Mouse (Mus musculus): ENCODE data around the gene Fn3krp. TPM values are rescaled to one million over a fixed set of nuclear protein-coding genes. Genes with fewer than 3 reads are reported as not detected.

Gene Fn3krp
- 4.4 and 6.0 TPM in 2 replicates for polyA plus RNA-seq (2015; fragmentation: Nextera tagmentation; extraction: Ambion mirVana)

DNA sequence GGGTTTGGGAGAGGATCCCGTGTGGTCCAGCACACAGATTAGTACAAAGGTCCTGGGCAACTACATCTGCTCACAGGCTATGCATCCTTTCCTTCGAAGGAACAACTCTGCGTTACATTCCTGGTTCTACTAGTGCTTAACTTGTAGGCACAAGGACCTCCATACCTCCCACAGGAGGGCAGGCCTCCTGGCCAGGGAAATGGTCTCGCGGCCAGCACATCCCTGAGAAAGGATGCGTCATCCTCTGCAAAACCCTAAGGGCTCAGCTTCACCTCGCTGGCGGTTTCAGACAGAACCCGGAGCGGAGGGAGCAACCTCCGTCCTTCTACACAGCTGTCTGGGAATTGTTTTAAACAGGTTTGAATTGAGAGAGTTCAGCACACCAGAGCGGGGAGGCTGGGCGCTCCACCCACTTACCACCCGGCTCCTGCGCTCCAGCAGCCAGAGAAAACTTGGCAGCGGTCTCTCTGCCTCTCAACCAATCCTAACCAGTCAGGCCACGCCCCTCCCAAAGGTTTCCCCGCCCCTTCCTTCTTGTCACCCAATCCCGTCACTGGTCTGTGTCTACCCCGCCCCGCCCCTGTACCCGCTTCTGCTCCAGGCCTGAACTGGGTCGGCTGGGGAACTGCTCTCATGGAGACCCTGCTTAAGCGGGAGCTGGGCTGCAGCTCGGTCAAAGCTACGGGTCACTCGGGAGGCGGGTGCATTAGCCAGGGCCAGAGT lies at the start of gene Fn3krp:
Gene Fn3krp (plus strand): TSS at position 572 of the 723 bp plus-strand sequence.
- Histone ChIP-seq H3K27ac (ENCODE audit: low read length) (peak within 1 kb of the TSS; percentile 85), H3K4me3 (ENCODE audit: low read length) (peak within 1 kb of the TSS; percentile 78), H3K4me2 (ENCODE audit: low read depth, low read length) (peak within 1 kb of the TSS; percentile 88), H3K9me3 (replicated peaks; ENCODE audit: control insufficient read depth, low read length) (no peaks in the 10 kb centered on the region), H3K36me3 (ENCODE audit: control insufficient read depth, insufficient read depth) (no peaks in the 10 kb centered on the region), H3K4me1 (ENCODE audit: control insufficient read depth, insufficient read depth, low read length) (peaks cover 12% of the 10 kb centered on the region), H3K9ac (ENCODE audit: low read length) (peak within 1 kb of the TSS; percentile 84), H3K27me3 (ENCODE audit: control insufficient read depth, insufficient read depth, low read length) (no peaks in the 10 kb centered on the region)
- peak; percentile 100 for ATAC-seq (replicated peaks; ENCODE audit: extremely low read depth, insufficient read depth, low FRiP score)
- 1% methylated on average over 28 of the region's 28 CpGs for whole genome bisulfite sequencing

DNA sequence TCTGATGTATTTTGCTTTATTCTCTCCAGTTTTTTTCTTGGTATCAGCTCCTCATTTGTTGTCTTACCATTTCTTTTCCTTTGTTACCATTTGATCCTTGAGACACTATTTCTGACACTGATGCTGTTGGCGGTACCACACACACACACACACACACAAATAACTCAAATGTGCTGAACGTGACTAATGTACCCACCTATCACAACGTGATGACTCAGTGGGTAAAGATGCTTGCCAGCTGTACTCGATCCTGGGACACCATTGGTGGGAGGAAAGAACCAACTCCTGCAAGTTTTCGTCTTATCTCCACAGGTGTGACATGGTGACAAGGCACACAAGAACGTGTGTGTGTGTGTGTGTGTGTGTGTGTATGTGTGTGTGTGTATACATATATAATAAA lies 47.9 kb upstream of the Fn3krp start:
- H3K9ac ChIP-seq (ENCODE audit: low read length), result no peak overlapping the region
- H3K4me3 ChIP-seq (ENCODE audit: low read length), result no peak overlapping the region
- no peaks in the 10 kb centered on the region; the same call in 1 of the 2 replicates for H3K9me3 ChIP-seq (replicated peaks; ENCODE audit: control insufficient read depth, low read length)
- H3K27ac ChIP-seq (ENCODE audit: low read length), result no peak overlapping the region
- no peak for ATAC-seq (replicated peaks; ENCODE audit: extremely low read depth, insufficient read depth, low FRiP score)
- H3K27me3 ChIP-seq (ENCODE audit: control insufficient read depth, insufficient read depth, low read length), result no peaks in the 10 kb centered on the region
- H3K4me1 ChIP-seq (ENCODE audit: control insufficient read depth, insufficient read depth, low read length), result no peaks in the 10 kb centered on the region
- no peaks in the 10 kb centered on the region for H3K36me3 ChIP-seq (ENCODE audit: control insufficient read depth, insufficient read depth)
- H3K4me2 ChIP-seq (ENCODE audit: low read depth, low read length), result no peak overlapping the region
- WGBS, result 54% methylated on average over 6 of the region's 6 CpGs

DNA sequence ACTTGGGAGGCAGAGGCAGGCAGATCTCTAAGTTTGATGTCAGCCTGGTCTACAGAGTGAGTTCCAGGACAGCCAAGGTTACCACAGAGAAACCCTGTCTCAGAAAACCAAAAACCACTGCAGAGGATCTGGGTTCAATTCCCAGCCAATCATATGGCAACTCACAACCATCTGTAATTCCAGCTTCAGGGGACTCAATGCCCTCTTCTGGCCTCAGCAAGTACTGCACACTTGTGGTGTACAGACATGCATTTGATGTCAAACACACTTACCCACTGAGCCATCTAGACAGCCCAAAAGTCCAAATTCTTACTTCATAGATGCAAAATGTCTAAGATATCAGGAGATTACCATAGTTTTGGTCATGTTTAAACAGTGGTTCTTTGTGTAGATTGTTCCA lies 42.6 kb upstream of the Fn3krp start:
- Histone ChIP-seq H3K4me3 (ENCODE audit: low read length) (no peak overlapping the region), H3K27ac (ENCODE audit: low read length) (no peak overlapping the region), H3K4me2 (ENCODE audit: low read depth, low read length) (no peak overlapping the region), H3K9me3 (replicated peaks; ENCODE audit: control insufficient read depth, low read length) (peaks cover 3% of the 10 kb centered on the region; the same call in 1 of the 2 replicates), H3K4me1 (ENCODE audit: control insufficient read depth, insufficient read depth, low read length) (no peaks in the 10 kb centered on the region), H3K27me3 (ENCODE audit: control insufficient read depth, insufficient read depth, low read length) (no peaks in the 10 kb centered on the region), H3K9ac (ENCODE audit: low read length) (no peak overlapping the region), H3K36me3 (ENCODE audit: control insufficient read depth, insufficient read depth) (no peaks in the 10 kb centered on the region)
- ATAC-seq (replicated peaks; ENCODE audit: extremely low read depth, insufficient read depth, low FRiP score), result no peak

GRCm38 (mm10) chr11:121380294-121380693 lies 40.9 kb upstream of the Fn3krp start:
- Histone ChIP-seq H3K4me1 (ENCODE audit: control insufficient read depth, insufficient read depth, low read length) (no peaks in the 10 kb centered on the region), H3K4me2 (ENCODE audit: low read depth, low read length) (no peak overlapping the region), H3K27ac (ENCODE audit: low read length) (no peak overlapping the region), H3K27me3 (ENCODE audit: control insufficient read depth, insufficient read depth, low read length) (no peaks in the 10 kb centered on the region), H3K4me3 (ENCODE audit: low read length) (no peak overlapping the region), H3K9ac (ENCODE audit: low read length) (no peak overlapping the region), H3K36me3 (ENCODE audit: control insufficient read depth, insufficient read depth) (no peaks in the 10 kb centered on the region), H3K9me3 (replicated peaks; ENCODE audit: control insufficient read depth, low read length) (peaks cover 3% of the 10 kb centered on the region; the same call in 1 of the 2 replicates)
- no peak for ATAC-seq (replicated peaks; ENCODE audit: extremely low read depth, insufficient read depth, low FRiP score)
- WGBS, result 52% methylated on average over 6 of the region's 6 CpGs

DNA sequence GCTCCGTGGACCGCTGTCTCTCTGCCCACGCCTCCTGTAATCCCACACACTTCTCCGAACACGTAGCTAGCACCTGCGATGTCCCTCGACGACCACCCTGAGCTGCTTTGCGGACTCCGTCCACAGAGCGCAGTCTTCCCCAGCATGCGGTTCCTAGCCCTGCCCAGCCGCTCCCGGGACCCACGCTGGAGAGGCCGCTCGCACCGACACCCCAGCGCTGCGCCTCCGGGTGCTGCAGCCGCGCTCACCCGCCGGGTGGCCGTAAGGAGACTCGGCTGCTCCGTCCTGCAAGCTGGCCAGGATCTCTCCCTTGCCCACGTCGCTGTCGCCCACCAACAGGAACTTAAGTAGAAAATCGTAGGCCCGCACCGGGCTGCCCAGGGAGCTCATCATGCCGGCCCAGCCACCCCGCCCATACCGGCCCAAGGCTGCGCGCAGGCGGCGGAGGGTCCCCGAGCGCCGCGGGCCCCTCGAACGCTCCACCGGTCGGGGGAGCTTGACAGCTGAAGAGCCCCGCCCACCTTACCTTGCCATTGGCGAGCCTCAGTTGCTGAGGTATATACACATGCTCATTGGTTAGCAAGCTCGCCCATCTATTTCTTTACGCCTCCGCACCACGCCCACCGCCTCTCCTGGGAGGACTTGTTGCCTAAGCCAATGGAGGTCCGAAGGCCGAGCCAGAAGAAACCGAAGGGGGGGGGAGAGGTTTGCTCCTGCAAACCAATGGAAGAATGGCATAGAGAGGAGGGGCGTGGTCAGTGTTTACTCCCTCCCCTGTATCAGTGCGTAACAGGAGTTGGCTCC lies 33.2 kb upstream of the Fn3krp start, which contains the start of gene Rab40b:
Gene Rab40b (minus strand): TSS at position 502 of the 804 bp plus-strand sequence.
- Histone ChIP-seq H3K27me3 (ENCODE audit: control insufficient read depth, insufficient read depth, low read length) (no peaks in the 10 kb centered on the region; the same call in 1 of the 2 replicates), H3K9ac (ENCODE audit: low read length) (peak within 1 kb of the TSS; percentile 83), H3K4me2 (ENCODE audit: low read depth, low read length) (peak within 1 kb of the TSS; percentile 95), H3K9me3 (replicated peaks; ENCODE audit: control insufficient read depth, low read length) (no peaks in the 10 kb centered on the region), H3K27ac (ENCODE audit: low read length) (peak within 1 kb of the TSS; percentile 58; the same call in 1 of the 2 replicates), H3K4me1 (ENCODE audit: control insufficient read depth, insufficient read depth, low read length) (peaks cover 8% of the 10 kb centered on the region), H3K36me3 (ENCODE audit: control insufficient read depth, insufficient read depth) (no peaks in the 10 kb centered on the region), H3K4me3 (ENCODE audit: low read length) (peak within 1 kb of the TSS; percentile 82)
- peak; percentile 99 for ATAC-seq (replicated peaks; ENCODE audit: extremely low read depth, insufficient read depth, low FRiP score)
- under 1% methylated on average over 61 of the region's 61 CpGs for WGBS

GRCm38 (mm10) chr11:121388554-121388945 lies 32.7 kb upstream of the Fn3krp start:
- Histone ChIP-seq H3K4me1 (ENCODE audit: control insufficient read depth, insufficient read depth, low read length) (peaks cover 8% of the 10 kb centered on the region), H3K27me3 (ENCODE audit: control insufficient read depth, insufficient read depth, low read length) (no peaks in the 10 kb centered on the region; the same call in 1 of the 2 replicates), H3K4me2 (ENCODE audit: low read depth, low read length) (peak overlapping the region; percentile 95), H3K36me3 (ENCODE audit: control insufficient read depth, insufficient read depth) (no peaks in the 10 kb centered on the region), H3K4me3 (ENCODE audit: low read length) (peak overlapping the region; percentile 82), H3K27ac (ENCODE audit: low read length) (no peak overlapping the region), H3K9ac (ENCODE audit: low read length) (0 out of 2 replicates have a peak overlapping the region, but pooled peaks have one; percentile 14), H3K9me3 (replicated peaks; ENCODE audit: control insufficient read depth, low read length) (no peaks in the 10 kb centered on the region)
- 0 out of 2 replicates have a peak, but pooled peaks have one; percentile 0 for ATAC-seq (replicated peaks; ENCODE audit: extremely low read depth, insufficient read depth, low FRiP score)
- 17% methylated on average over 6 of the region's 6 CpGs for WGBS

DNA sequence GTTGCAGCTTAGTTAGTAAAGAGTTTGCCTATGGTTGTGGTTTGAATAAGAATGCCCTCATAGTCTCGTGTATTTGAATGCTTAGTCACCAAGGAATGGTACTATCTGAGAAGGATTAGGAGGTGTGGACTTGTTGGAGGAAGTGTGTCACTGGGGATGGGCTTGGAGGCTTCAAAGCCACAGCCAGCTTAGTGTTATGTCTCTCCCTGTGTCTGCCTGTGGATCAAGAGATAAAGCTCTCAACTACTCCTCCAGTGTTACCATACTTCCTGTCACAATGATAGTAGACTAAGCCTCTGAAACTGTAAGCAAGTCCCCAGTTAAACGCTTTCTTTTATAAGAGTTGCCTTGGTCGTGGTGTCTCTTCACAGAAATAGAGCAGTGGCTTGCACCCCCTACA lies 30.4 kb upstream of the Fn3krp start:
- Histone ChIP-seq H3K9me3 (replicated peaks; ENCODE audit: control insufficient read depth, low read length) (no peaks in the 10 kb centered on the region), H3K9ac (ENCODE audit: low read length) (no peak overlapping the region)

DNA sequence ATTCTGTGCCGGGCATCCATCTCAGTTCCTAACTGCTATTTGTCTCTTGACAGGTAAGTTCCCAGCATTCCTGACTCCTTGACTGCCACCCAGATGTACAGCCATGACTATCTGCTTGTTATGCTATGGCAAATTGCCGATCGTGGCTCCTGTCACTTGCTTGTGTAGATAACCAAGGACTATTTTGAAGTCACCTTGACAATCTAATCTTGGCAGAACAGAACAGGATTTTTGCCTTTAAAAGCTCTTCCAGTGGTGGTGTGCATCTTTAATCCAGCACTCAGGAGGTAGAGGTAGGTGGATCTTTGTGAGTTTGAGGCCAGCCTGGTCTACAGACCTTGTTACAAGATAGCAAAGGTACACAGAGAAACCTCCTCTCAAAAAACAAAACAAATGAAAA lies 28.8 kb upstream of the Fn3krp start:
- Histone ChIP-seq H3K27me3 (ENCODE audit: control insufficient read depth, insufficient read depth, low read length) (no peaks in the 10 kb centered on the region), H3K9me3 (replicated peaks; ENCODE audit: control insufficient read depth, low read length) (no peaks in the 10 kb centered on the region), H3K4me2 (ENCODE audit: low read depth, low read length) (no peak overlapping the region), H3K9ac (ENCODE audit: low read length) (no peak overlapping the region), H3K4me1 (ENCODE audit: control insufficient read depth, insufficient read depth, low read length) (peaks cover 2% of the 10 kb centered on the region), H3K36me3 (ENCODE audit: control insufficient read depth, insufficient read depth) (no peaks in the 10 kb centered on the region), H3K27ac (ENCODE audit: low read length) (no peak overlapping the region), H3K4me3 (ENCODE audit: low read length) (no peak overlapping the region)
- 52% methylated on average over 3 of the region's 3 CpGs for WGBS
- ATAC-seq (replicated peaks; ENCODE audit: extremely low read depth, insufficient read depth, low FRiP score), result no peak

More for the DNA sequence above, 30.4 kb upstream of the Fn3krp start:
- no peak for ATAC-seq (replicated peaks; ENCODE audit: extremely low read depth, insufficient read depth, low FRiP score)
- H3K27ac ChIP-seq (ENCODE audit: low read length), result no peak overlapping the region
- peaks cover 8% of the 10 kb centered on the region for H3K4me1 ChIP-seq (ENCODE audit: control insufficient read depth, insufficient read depth, low read length)
- WGBS, result 52% methylated on average over 3 of the region's 3 CpGs
- H3K4me2 ChIP-seq (ENCODE audit: low read depth, low read length), result no peak overlapping the region
- H3K27me3 ChIP-seq (ENCODE audit: control insufficient read depth, insufficient read depth, low read length), result no peaks in the 10 kb centered on the region; the same call in 1 of the 2 replicates
- no peak overlapping the region for H3K4me3 ChIP-seq (ENCODE audit: low read length)
- H3K36me3 ChIP-seq (ENCODE audit: control insufficient read depth, insufficient read depth), result no peaks in the 10 kb centered on the region
